Mouse (Mus musculus): Measurements from ENCODE around the gene Gpd1.

- TF ChIP-seq CTCF (IDR thresholded peaks at IDR 0.05; ENCODE audit: low read depth) (no peak), EP300 (optimal IDR thresholded peaks at IDR 0.05) (no peak)
These were observed 18.3 kb downstream of the Gpd1 start for GRCm38 (mm10) chr15:99735631-99736030.
